Comparison of ENCODE assay signal across 9 mouse cellular contexts in the genomic region with DNA sequence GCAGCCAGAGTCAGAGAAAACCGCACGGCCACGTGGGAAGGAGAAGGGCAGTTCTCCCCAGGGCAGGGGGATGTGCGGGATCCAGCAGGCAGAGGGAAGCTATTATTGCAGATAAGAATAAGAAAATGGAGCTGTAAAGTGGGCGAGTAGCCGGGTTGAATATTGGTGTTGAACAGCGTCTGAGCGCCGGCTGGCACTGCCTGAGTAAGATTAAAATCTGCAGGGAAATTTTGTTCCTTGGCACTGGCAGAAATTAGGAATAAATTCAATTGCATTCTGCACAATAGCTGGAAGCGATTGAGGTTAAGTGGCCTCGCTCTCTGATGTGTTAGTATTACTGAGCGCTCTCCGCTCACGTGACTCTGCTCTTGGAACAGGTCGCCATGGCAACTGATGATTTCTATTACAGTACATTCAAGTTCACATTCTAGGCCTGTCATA. TPM values are rescaled to one million over a fixed set of nuclear protein-coding genes. Genes with fewer than 3 reads are reported as not detected.
DNase-seq lines count a peak whose midpoint lies in the region; ATAC-seq and TF ChIP-seq lines count a peak whose summit lies in the region.
"Had no signal": no experiment of that assay in that cellular context is flagged by ENCODE, and none has a peak within 500 bp of the region (broad histone marks: within the 10 kb centered on the region; RNA-seq: fewer than 3 reads in every experiment).

No protein-coding gene starts in this region.

- 0 out of 2 replicates have a peak, but pooled peaks cover 7% of the 10 kb centered on the region for H3K4me1 ChIP-seq in heart, embryonic 11.5 days (ENCODE audit: control insufficient read depth, insufficient read depth, low read length)
- peaks cover 5% of the 10 kb centered on the region; the same call in 1 of the 2 replicates for H3K4me1 ChIP-seq in cortical plate, adult 2 months (ENCODE audit: control insufficient read depth, insufficient read depth, low read length)
- peaks cover 51% of the 10 kb centered on the region for H3K4me1 ChIP-seq in midbrain, embryonic 16.5 days (ENCODE audit: control insufficient read depth, insufficient read depth, low read length)

- intact Hi-C loops in heart, postnatal 36 days (cut with DNase I) = no loop called here

- no peaks in the 10 kb centered on the region for H3K27me3 ChIP-seq in heart, embryonic 11.5 days (ENCODE audit: control insufficient read depth, insufficient read depth, low read length)
- no peaks in the 10 kb centered on the region for H3K27me3 ChIP-seq in midbrain, embryonic 16.5 days (ENCODE audit: control insufficient read depth, insufficient read depth, low read depth, low read length)

- 45% methylated on average over 15 of the region's 15 CpGs for WGBS in heart, embryonic 11.5 days (ENCODE audit: insufficient replicate concordance)
- 6% methylated on average over 15 of the region's 15 CpGs for WGBS in midbrain, embryonic 16.5 days

- no peaks in the 10 kb centered on the region for H3K36me3 ChIP-seq in heart, embryonic 11.5 days (ENCODE audit: control insufficient read depth, insufficient read depth, low read length)
- no peaks in the 10 kb centered on the region for H3K36me3 ChIP-seq in midbrain, embryonic 16.5 days (ENCODE audit: control insufficient read depth, insufficient read depth, low read length)

- TF ChIP-seq CTCF in cortical plate, adult 2 months (IDR thresholded peaks at IDR 0.05; ENCODE audit: extremely low read depth, insufficient read depth, low read length) = no peak

- TF ChIP-seq POLR2A in cortical plate, adult 2 months (IDR thresholded peaks at IDR 0.05; ENCODE audit: extremely low read depth, insufficient read depth, low read length) = peak; percentile 53

- peak overlapping the region; percentile 50 for H3K4me2 ChIP-seq in heart, embryonic 11.5 days
- H3K4me2 ChIP-seq in midbrain, embryonic 16.5 days (ENCODE audit: low read length) = peak overlapping the region; percentile 41

- no peak overlapping the region for H3K9ac ChIP-seq in heart, embryonic 11.5 days (ENCODE audit: low read depth, low read length)
- H3K9ac ChIP-seq in midbrain, embryonic 16.5 days (ENCODE audit: low read depth, low read length) = peak overlapping the region; percentile 42

- no peak for DNase-seq in heart, postnatal 36 days
- peak; percentile 9 for DNase-seq in heart, postnatal 4 days
- DNase-seq in left cerebral cortex, adult 18-20 months (ENCODE audit: low spot score in 2 of 2) = peak; percentile 55 to 60
- DNase-seq in urinary bladder, postnatal 14 days (ENCODE audit: low spot score) = no peak
- no peak for DNase-seq in liver

- H3K27ac ChIP-seq in heart, embryonic 11.5 days (ENCODE audit: low read depth, low read length) = peak overlapping the region; percentile 36; the same call in 1 of the 2 replicates
- H3K27ac ChIP-seq in cortical plate, adult 2 months (ENCODE audit: insufficient read depth, low read length) = no peak overlapping the region
- peak overlapping the region; percentile 92 for H3K27ac ChIP-seq in midbrain, embryonic 16.5 days (ENCODE audit: low read length)

- no peak overlapping the region for H3K4me3 ChIP-seq in heart, embryonic 11.5 days (ENCODE audit: low read depth, low read length)
- H3K4me3 ChIP-seq in cortical plate, adult 2 months (ENCODE audit: insufficient read depth, low read length) = no peak overlapping the region
- H3K4me3 ChIP-seq in midbrain, embryonic 16.5 days (ENCODE audit: low read depth, low read length) = 0 out of 2 replicates have a peak overlapping the region, but pooled peaks have one; percentile 1

- ATAC-seq in heart, embryonic 11.5 days (replicated peaks; ENCODE audit: insufficient number of reproducible peaks, low FRiP score, low TSS enrichment) = no peak
- ATAC-seq in midbrain, embryonic 16.5 days = peak; percentile 85

- no peaks in the 10 kb centered on the region for H3K9me3 ChIP-seq in heart, embryonic 11.5 days (replicated peaks; ENCODE audit: control insufficient read depth, low read length)
- no peaks in the 10 kb centered on the region for H3K9me3 ChIP-seq in midbrain, embryonic 16.5 days (replicated peaks; ENCODE audit: control insufficient read depth, low read length, poor library complexity, severe bottlenecking)

RNA-seq across cellular contexts. Expression of a gene that starts 29.4 kb away (rescaled TPM):
- 0.10 and 0.28 TPM in 2 replicates for polyA plus RNA-seq in heart, embryonic 11.5 days (2014; fragmentation: Nextera tagmentation; extraction: Ambion mirVana)
- total RNA-seq in heart, postnatal 36 days (2021) = not detected
- polyA plus RNA-seq in cortical plate, adult 2 months (2012; rRNA removed) = 0.13 and 0.26 TPM in 2 replicates
- not detected for total RNA-seq in heart, postnatal 4 days (2021)
- total RNA-seq in left cerebral cortex, adult 18-20 months (2021) = under 1 TPM; 0.28 TPM
- polyA plus RNA-seq in midbrain, embryonic 16.5 days (2015; fragmentation: Nextera tagmentation; extraction: Ambion mirVana) = 1.7 and 2.1 TPM in 2 replicates
- total RNA-seq: heart, postnatal 10 days had no signal

Comparison
In these comparisons a context has a peak if more than half of its experiments do, and no peak if none do; other contexts are left out.
1. DNase-seq: peak in heart, postnatal 4 days (single experiment) and left cerebral cortex, adult 18-20 months (2 of 2); none in heart, postnatal 36 days (0 of 2), urinary bladder, postnatal 14 days (single experiment) and liver (single experiment).